Mouse (Mus musculus): ENCODE data around the gene Syce2. TPM values are rescaled to one million over a fixed set of nuclear protein-coding genes. Genes with fewer than 3 reads are reported as not detected.

The Syce2 gene
- 100 and 115 TPM in 2 replicates for polyA plus RNA-seq (2015; fragmentation: Nextera tagmentation; extraction: Ambion mirVana)

GRCm38 (mm10) chr8:84871376-84872308 is at the start of gene Syce2:
Gene Syce2, plus strand, starts transcription at chr8:84872111.

GRCm38 (mm10) chr8:84822723-84823122 is 49.2 kb upstream of the Syce2 start, which contains the start of gene Dand5:
Gene Dand5, minus strand, starts transcription at chr8:84822823.

DNA sequence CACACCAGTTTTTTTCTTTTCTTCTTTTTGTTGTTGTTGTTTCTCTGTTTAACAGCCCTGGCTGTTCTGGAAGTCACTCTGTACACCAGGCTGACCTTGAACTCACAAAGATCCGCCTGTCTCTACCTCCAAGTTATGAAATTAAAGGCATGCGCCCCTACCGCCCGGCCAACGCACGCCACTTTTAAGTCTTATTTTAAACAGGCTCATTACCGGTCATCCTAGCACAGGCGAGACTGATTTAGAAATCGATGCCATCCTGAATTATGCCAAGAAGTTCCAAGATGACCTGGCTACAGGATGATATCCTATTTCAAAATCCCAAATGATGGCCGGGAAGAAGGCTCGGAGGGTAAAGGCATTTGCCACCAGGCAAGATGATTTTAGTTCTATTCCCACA is 40.4 kb upstream of the Syce2 start, which contains the start of gene Gadd45gip1:
TSS of gene Gadd45gip1 (plus strand) at position 33 of the 400 bp plus-strand sequence.

DNA sequence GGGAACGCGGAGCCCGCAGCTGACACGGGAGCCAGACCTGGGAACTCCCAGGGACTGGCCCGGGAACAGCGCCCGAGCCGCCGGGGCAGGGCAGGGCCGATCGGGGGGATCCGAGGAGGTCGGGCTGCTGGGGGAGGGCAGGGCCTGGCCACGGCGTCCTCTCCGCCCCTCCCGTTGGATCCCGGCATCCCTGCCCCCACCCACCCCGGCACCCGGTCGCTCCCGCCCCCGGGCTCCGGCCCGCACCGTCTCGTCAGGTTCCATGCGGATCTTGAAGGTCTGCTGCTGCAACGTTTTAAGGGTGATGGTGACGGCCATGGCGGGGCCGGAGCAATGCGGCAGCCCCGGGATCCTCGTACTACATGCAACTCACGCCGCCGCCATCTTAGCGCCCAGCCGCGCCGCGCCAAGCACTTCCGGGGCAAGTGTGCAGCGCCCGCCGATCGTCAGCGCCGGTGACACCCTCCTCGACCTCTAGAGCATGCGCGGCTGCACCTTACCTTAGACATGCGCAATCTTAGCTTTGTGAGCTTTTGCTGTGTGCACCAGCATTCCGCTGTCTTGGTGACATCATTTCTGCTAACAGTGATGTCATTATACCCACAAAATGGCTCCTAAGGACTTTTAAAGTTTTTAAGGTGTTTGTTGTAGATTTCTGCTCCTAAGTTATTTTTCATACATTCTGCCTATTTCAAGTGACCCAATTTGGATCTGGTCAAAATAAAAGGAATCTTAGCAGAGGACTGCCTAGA is 31.5 kb upstream of the Syce2 start, which contains the start of gene Rad23a:
TSS of gene Rad23a (minus strand) at position 418 of the 752 bp plus-strand sequence.

GRCm38 (mm10) chr8:84846722-84847572 is 25.0 kb upstream of the Syce2 start, which contains the start of gene Calr:
Gene Calr, minus strand, starts transcription at chr8:84846934.

DNA sequence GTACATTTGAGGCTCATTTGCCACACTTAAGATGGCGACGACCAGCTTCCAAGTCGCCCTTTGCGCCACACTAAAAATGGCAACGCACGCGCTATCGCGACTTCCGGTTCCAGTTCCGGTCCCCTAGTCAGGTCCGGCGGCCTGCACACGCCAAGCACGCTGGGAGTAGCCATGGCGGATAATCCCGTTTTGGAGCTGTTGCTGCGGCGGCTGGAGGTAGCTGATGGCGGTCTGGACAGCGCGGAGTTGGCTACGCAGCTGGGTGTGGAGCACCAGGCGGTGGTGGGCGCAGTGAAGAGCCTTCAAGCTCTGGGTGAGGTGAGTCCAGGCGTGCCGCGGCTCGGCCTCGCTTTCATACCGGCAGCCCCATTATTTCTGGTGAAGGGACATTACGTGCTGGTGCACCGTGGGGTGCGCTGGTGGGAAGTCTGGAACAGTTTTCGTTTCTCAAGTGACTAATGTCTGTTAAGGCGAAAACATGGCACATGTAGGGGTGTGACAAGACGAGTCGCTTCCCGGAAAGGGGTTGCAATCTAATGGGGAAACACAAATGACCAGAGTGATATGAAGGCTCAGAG is 15.0 kb upstream of the Syce2 start, which contains the start of gene Farsa:
TSS of gene Farsa (plus strand) at position 126 of the 578 bp plus-strand sequence.

GRCm38 (mm10) chr8:84893709-84894134 is 21.8 kb downstream of the Syce2 start, which contains the start of gene Gcdh:
Gene Gcdh, minus strand, starts transcription at chr8:84893921.

GRCm38 (mm10) chr8:84901752-84902151 is 29.8 kb downstream of the Syce2 start, which contains the start of gene Klf1:
Gene Klf1, plus strand, starts transcription at chr8:84901928.

GRCm38 (mm10) chr8:84908421-84909161 is 36.7 kb downstream of the Syce2 start, which contains the start of gene Dnase2a:
Gene Dnase2a, plus strand, starts transcription at chr8:84908560.

DNA sequence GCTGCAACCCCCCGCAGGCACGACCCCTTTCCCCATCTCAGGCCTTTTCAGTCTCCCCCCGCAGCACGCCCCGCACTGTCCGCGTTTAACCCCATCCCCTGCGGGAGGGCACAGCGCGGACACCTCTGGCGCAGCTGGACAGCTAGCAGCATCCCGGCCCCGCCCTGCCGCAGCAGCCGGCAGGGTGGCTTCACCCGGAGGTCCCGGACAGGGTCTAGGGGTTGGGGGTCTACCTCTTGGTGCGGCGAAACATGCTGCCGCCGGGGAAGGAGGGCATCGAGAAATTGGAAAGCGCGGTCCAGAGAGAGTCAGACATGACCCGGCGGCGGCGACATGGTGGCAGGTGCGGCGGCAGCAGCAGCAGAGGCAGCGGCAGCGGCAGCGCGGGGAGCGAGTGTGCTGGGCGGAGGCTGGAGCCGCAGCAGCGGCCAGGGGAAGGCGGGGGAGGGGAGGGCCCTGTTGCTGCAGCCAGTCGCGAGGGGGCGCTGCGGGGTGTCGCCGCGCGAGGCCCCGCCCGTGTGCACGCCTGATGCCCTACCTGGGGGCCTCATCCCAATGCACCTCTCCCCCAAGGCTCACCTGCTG is 65.1 kb downstream of the Syce2 start, which contains the start of gene Mast1:
TSS of gene Mast1 (minus strand) at position 398 of the 585 bp plus-strand sequence.

Other genes starting within 250 kb of the Syce2 start
- 34.3 and 41.9 TPM in 2 replicates for gene Ier2, start 209.3 kb upstream of the Syce2 start, polyA plus RNA-seq (2015; fragmentation: Nextera tagmentation; extraction: Ambion mirVana)
- 35.9 and 39.7 TPM in 2 replicates for gene Trmt1, start 185.8 kb upstream of the Syce2 start, polyA plus RNA-seq (2015; fragmentation: Nextera tagmentation; extraction: Ambion mirVana)
- 7.3 and 7.6 TPM in 2 replicates for gene Nacc1, start 184.2 kb upstream of the Syce2 start, polyA plus RNA-seq (2015; fragmentation: Nextera tagmentation; extraction: Ambion mirVana)
- 60.3 and 61.8 TPM in 2 replicates for gene Lyl1, start 170.7 kb upstream of the Syce2 start, polyA plus RNA-seq (2015; fragmentation: Nextera tagmentation; extraction: Ambion mirVana)
- 17.8 and 19.5 TPM in 2 replicates for gene G430095P16Rik, start 149.1 kb upstream of the Syce2 start, polyA plus RNA-seq (2015; fragmentation: Nextera tagmentation; extraction: Ambion mirVana)
- gene Nfix, start 71.8 kb upstream of the Syce2 start, polyA plus RNA-seq (2015; fragmentation: Nextera tagmentation; extraction: Ambion mirVana), result 14.2 and 15.5 TPM in 2 replicates
- 3.4 and 3.7 TPM in 2 replicates for gene Dand5, start 49.3 kb upstream of the Syce2 start, polyA plus RNA-seq (2015; fragmentation: Nextera tagmentation; extraction: Ambion mirVana)
- gene Gadd45gip1, start 40.6 kb upstream of the Syce2 start, polyA plus RNA-seq (2015; fragmentation: Nextera tagmentation; extraction: Ambion mirVana), result 42.0 and 45.4 TPM in 2 replicates
- gene Rad23a, start 31.4 kb upstream of the Syce2 start, polyA plus RNA-seq (2015; fragmentation: Nextera tagmentation; extraction: Ambion mirVana), result 257 and 273 TPM in 2 replicates
- gene Calr, start 25.2 kb upstream of the Syce2 start, polyA plus RNA-seq (2015; fragmentation: Nextera tagmentation; extraction: Ambion mirVana), result 262 and 293 TPM in 2 replicates
- gene Farsa, start 15.1 kb upstream of the Syce2 start, polyA plus RNA-seq (2015; fragmentation: Nextera tagmentation; extraction: Ambion mirVana), result 63.1 and 64.4 TPM in 2 replicates
- 22.5 and 24.8 TPM in 2 replicates for gene Gcdh, start 21.8 kb downstream of the Syce2 start, polyA plus RNA-seq (2015; fragmentation: Nextera tagmentation; extraction: Ambion mirVana)
- 323 and 405 TPM in 2 replicates for gene Klf1, start 29.8 kb downstream of the Syce2 start, polyA plus RNA-seq (2015; fragmentation: Nextera tagmentation; extraction: Ambion mirVana)
- gene Dnase2a, start 36.4 kb downstream of the Syce2 start, polyA plus RNA-seq (2015; fragmentation: Nextera tagmentation; extraction: Ambion mirVana), result 29.2 TPM in 2 replicates
- 0.22 and 0.30 TPM in 2 replicates for gene Mast1, start 65.2 kb downstream of the Syce2 start, polyA plus RNA-seq (2015; fragmentation: Nextera tagmentation; extraction: Ambion mirVana)
- gene Rtbdn, start 74.9 kb downstream of the Syce2 start, polyA plus RNA-seq (2015; fragmentation: Nextera tagmentation; extraction: Ambion mirVana), result 0.19 TPM in 1 of 2 replicates, not detected in the other
- not detected in 2 replicates for gene Gm49661, start 97.3 kb downstream of the Syce2 start, polyA plus RNA-seq (2015; fragmentation: Nextera tagmentation; extraction: Ambion mirVana)
- gene Prdx2, start 97.5 kb downstream of the Syce2 start, polyA plus RNA-seq (2015; fragmentation: Nextera tagmentation; extraction: Ambion mirVana), result 1,795 and 2,054 TPM in 2 replicates
- 139 and 165 TPM in 2 replicates for gene Rnaseh2a, start 97.7 kb downstream of the Syce2 start, polyA plus RNA-seq (2015; fragmentation: Nextera tagmentation; extraction: Ambion mirVana)
- gene Junb, start 106.6 kb downstream of the Syce2 start, polyA plus RNA-seq (2015; fragmentation: Nextera tagmentation; extraction: Ambion mirVana), result 22.6 and 26.1 TPM in 2 replicates
- 5.2 and 5.7 TPM in 2 replicates for gene Hook2, start 118.5 kb downstream of the Syce2 start, polyA plus RNA-seq (2015; fragmentation: Nextera tagmentation; extraction: Ambion mirVana)
- gene Best2, start 142.4 kb downstream of the Syce2 start, polyA plus RNA-seq (2015; fragmentation: Nextera tagmentation; extraction: Ambion mirVana), result 0.08 TPM in 1 of 2 replicates, not detected in the other
- 59.9 and 62.1 TPM in 2 replicates for gene Asna1, start 153.2 kb downstream of the Syce2 start, polyA plus RNA-seq (2015; fragmentation: Nextera tagmentation; extraction: Ambion mirVana)
- 96.0 and 106 TPM in 2 replicates for gene Trir, start 154.7 kb downstream of the Syce2 start, polyA plus RNA-seq (2015; fragmentation: Nextera tagmentation; extraction: Ambion mirVana)
- gene Tnpo2, start 164.8 kb downstream of the Syce2 start, polyA plus RNA-seq (2015; fragmentation: Nextera tagmentation; extraction: Ambion mirVana), result 16.3 and 17.1 TPM in 2 replicates
- 7.7 and 11.9 TPM in 2 replicates for gene Fbxw9, start 187.9 kb downstream of the Syce2 start, polyA plus RNA-seq (2015; fragmentation: Nextera tagmentation; extraction: Ambion mirVana)
- 0.51 TPM in 1 of 2 replicates, not detected in the other for gene Gm5741, start 195.9 kb downstream of the Syce2 start, polyA plus RNA-seq (2015; fragmentation: Nextera tagmentation; extraction: Ambion mirVana)
- 34.8 and 37.4 TPM in 2 replicates for gene Dhps, start 199.6 kb downstream of the Syce2 start, polyA plus RNA-seq (2015; fragmentation: Nextera tagmentation; extraction: Ambion mirVana)
- 100 and 103 TPM in 2 replicates for gene Wdr83os, start 208.6 kb downstream of the Syce2 start, polyA plus RNA-seq (2015; fragmentation: Nextera tagmentation; extraction: Ambion mirVana)
- gene Wdr83, start 209.2 kb downstream of the Syce2 start, polyA plus RNA-seq (2015; fragmentation: Nextera tagmentation; extraction: Ambion mirVana), result 28.5 and 33.2 TPM in 2 replicates
- 41.9 and 56.5 TPM in 2 replicates for gene Man2b1, start 211.2 kb downstream of the Syce2 start, polyA plus RNA-seq (2015; fragmentation: Nextera tagmentation; extraction: Ambion mirVana)